Mouse (Mus musculus) spleen, adult 2 months (tissue): ENCODE data around the gene Zdhhc7.

ENCODE experiments used
- CTCF ChIP-seq: fragments of 200-500 bp; IDR thresholded peaks from 2 replicates; pipeline ENCODE4 v1.5.1; 2011; ENCODE audit warnings: mild to moderate bottlenecking, inconsistent platforms; ENCODE audit not compliant: insufficient read depth, insufficient read length, insufficient replicate concordance; ENCODE audit errors: extremely low read depth
- POLR2A ChIP-seq: fragments of 200-500 bp; IDR thresholded peaks from 2 replicates; pipeline ENCODE4 v1.6.1; 2011; ENCODE audit warnings: low read depth, low read length, inconsistent platforms

- TF ChIP-seq POLR2A: no peak
- no peak for TF ChIP-seq CTCF
Observed at GRCm38 (mm10) chr8:120114315-120114841, 13.1 kb upstream of the Zdhhc7 start.
